Mouse (Mus musculus) common myeloid progenitor, adult 5-6 weeks (primary cell): ENCODE data around the gene Dcbld1. TPM values are rescaled to one million over a fixed set of nuclear protein-coding genes. Genes with fewer than 3 reads are reported as not detected.
"Not testable (repeated sequence)": the region's sequence is repeated elsewhere in the genome, so short reads cannot be mapped to it uniquely, and the experiment has no call there.

ENCODE experiments used
- ATAC-seq: replicated peaks from 2 replicates; pipeline ENCODE4 v1.8.0; 2016; ENCODE audit warnings: low read depth, mild to moderate bottlenecking, moderate TSS enrichment, inconsistent platforms; ENCODE audit not compliant: poor library complexity, severe bottlenecking
- total RNA-seq: library from RNA; stranded (forward); fragments of 200-1000, 187-1606 nt; gene quantifications from 2 replicates; pipeline ENCODE4 v1.2.3, GENCODE M21; 2017

The Dcbld1 gene
- total RNA-seq, 1 experiment from 2014 or later, result not detected

GRCm38 (mm10) chr10:52258180-52258948 lies 24.9 kb downstream of the Dcbld1 start:
- no peak for ATAC-seq

GRCm38 (mm10) chr10:52260209-52260608 lies 26.8 kb downstream of the Dcbld1 start:
- no peak for ATAC-seq

GRCm38 (mm10) chr10:52264162-52264561 lies 30.7 kb downstream of the Dcbld1 start:
- ATAC-seq, result no peak

- no peak for ATAC-seq
Measured at GRCm38 (mm10) chr10:52268879-52269278, 35.5 kb downstream of the Dcbld1 start.

- ATAC-seq, result no peak
Measured at GRCm38 (mm10) chr10:52271385-52271784, 38.0 kb downstream of the Dcbld1 start.

- no peak for ATAC-seq
Measured at GRCm38 (mm10) chr10:52273012-52273411, 39.6 kb downstream of the Dcbld1 start.

- no peak for ATAC-seq
Measured at GRCm38 (mm10) chr10:52274001-52274909, 40.8 kb downstream of the Dcbld1 start.

- no peak for ATAC-seq
Measured at GRCm38 (mm10) chr10:52274910-52275604, 41.6 kb downstream of the Dcbld1 start.

GRCm38 (mm10) chr10:52276579-52276978 lies 43.2 kb downstream of the Dcbld1 start:
- no peak for ATAC-seq

GRCm38 (mm10) chr10:52277564-52277963 lies 44.1 kb downstream of the Dcbld1 start:
- ATAC-seq, result not testable (repeated sequence)

GRCm38 (mm10) chr10:52278011-52278434 lies 44.6 kb downstream of the Dcbld1 start:
- ATAC-seq, result no peak

- ATAC-seq, result no peak
Measured at GRCm38 (mm10) chr10:52278866-52279265, 45.4 kb downstream of the Dcbld1 start.

GRCm38 (mm10) chr10:52279876-52280275 lies 46.5 kb downstream of the Dcbld1 start:
- no peak for ATAC-seq

GRCm38 (mm10) chr10:52280623-52281022 lies 47.2 kb downstream of the Dcbld1 start:
- ATAC-seq, result no peak

- no peak for ATAC-seq
Measured at GRCm38 (mm10) chr10:52281337-52281736, 47.9 kb downstream of the Dcbld1 start.

- ATAC-seq, result peak; percentile 83
Measured at GRCm38 (mm10) chr10:52284578-52284977, 51.2 kb downstream of the Dcbld1 start.

- no peak for ATAC-seq
Measured at GRCm38 (mm10) chr10:52287852-52288533, 54.6 kb downstream of the Dcbld1 start.

- no peak for ATAC-seq
Measured at GRCm38 (mm10) chr10:52289261-52289660, 55.8 kb downstream of the Dcbld1 start.

GRCm38 (mm10) chr10:52292391-52292790 lies 59.0 kb downstream of the Dcbld1 start:
- not testable (repeated sequence) for ATAC-seq
